Mouse (Mus musculus) liver, postnatal 0 days (tissue): ENCODE data around the gene Fosl2.

Source experiments
- CTCF ChIP-seq: sonication (generic); IDR thresholded peaks from 2 replicates; pipeline ENCODE4 v1.5.1; 2016; ENCODE audit warnings: antibody characterized with exemption, low read depth
- EP300 ChIP-seq: IDR thresholded peaks from 2 replicates; pipeline ENCODE4 v1.6.1; 2016; ENCODE audit warnings: antibody characterized with exemption, low read depth, mild to moderate bottlenecking

- TF ChIP-seq EP300: peak; percentile 80
- TF ChIP-seq CTCF: peak; percentile 85
These were observed 4.0 kb downstream of the Fosl2 start for GRCm38 (mm10) chr5:32139516-32140037.
